ENCODE assay signal across 23 mouse cellular contexts in genomic region chr8:87230096-87230495, GRCm38 (mm10).
A peak's percentile ranks its signal among the peaks of the same experiment; 100 is the strongest.
DNase-seq lines count a peak whose midpoint lies in the region; ATAC-seq lines count a peak whose summit lies in the region.
"Had no signal": no experiment of that assay in that cellular context is flagged by ENCODE, and none has a peak within 500 bp of the region (broad histone marks: within the 10 kb centered on the region; RNA-seq: fewer than 3 reads in every experiment).

No protein-coding gene starts in this region.

- peaks cover 53% of the 10 kb centered on the region for H3K27me3 ChIP-seq in hindbrain, embryonic 10.5 days (ENCODE audit: insufficient read depth, poor library complexity, severe bottlenecking)
- no peaks in the 10 kb centered on the region for H3K27me3 ChIP-seq in hindbrain, embryonic 16.5 days (replicated peaks; ENCODE audit: control insufficient read depth, insufficient read depth, low read length)
- H3K27me3 ChIP-seq in midbrain, embryonic 12.5 days, result peaks cover 36% of the 10 kb centered on the region
- no peaks in the 10 kb centered on the region for H3K27me3 ChIP-seq in midbrain, embryonic 15.5 days (replicated peaks)
- H3K27me3 ChIP-seq: forebrain, embryonic 13.5 days had no signal

- no peaks in the 10 kb centered on the region for H3K9me3 ChIP-seq in hindbrain, embryonic 10.5 days
- no peaks in the 10 kb centered on the region for H3K9me3 ChIP-seq in hindbrain, embryonic 16.5 days (ENCODE audit: control insufficient read depth, low read length)
- no peaks in the 10 kb centered on the region for H3K9me3 ChIP-seq in midbrain, embryonic 12.5 days
- no peaks in the 10 kb centered on the region for H3K9me3 ChIP-seq in midbrain, embryonic 15.5 days
- H3K9me3 ChIP-seq: forebrain, embryonic 10.5 days; forebrain, embryonic 13.5 days; heart, embryonic 10.5 days; heart, embryonic 13.5 days; hindbrain, embryonic 12.5 days had no signal

- peak; percentile 75 for DNase-seq in cerebellum, adult 9-10 months
- no peak for DNase-seq in cerebellum, postnatal 36 days
- no peak for DNase-seq in hindbrain, embryonic 10.5 days (ENCODE audit: low spot score)
- no peak for DNase-seq in spleen, postnatal 10 days (ENCODE audit: low spot score in 2 of 2)
- DNase-seq: adrenal gland, adult 2 months; adrenal gland, postnatal 14 days; gastrocnemius, postnatal 10 days; gastrocnemius, postnatal 36 days; heart, adult 2 months; heart, postnatal 14 days; heart, postnatal 4 days; kidney, adult 2 months had no signal

- H3K36me3 ChIP-seq in hindbrain, embryonic 10.5 days, result no peaks in the 10 kb centered on the region
- no peaks in the 10 kb centered on the region for H3K36me3 ChIP-seq in hindbrain, embryonic 16.5 days (ENCODE audit: control insufficient read depth, insufficient read depth, low read length)
- H3K36me3 ChIP-seq in midbrain, embryonic 12.5 days, result no peaks in the 10 kb centered on the region
- no peaks in the 10 kb centered on the region for H3K36me3 ChIP-seq in midbrain, embryonic 15.5 days (replicated peaks)
- H3K36me3 ChIP-seq: forebrain, embryonic 10.5 days; heart, embryonic 10.5 days; heart, embryonic 13.5 days; hindbrain, embryonic 12.5 days had no signal

- ATAC-seq in hindbrain, embryonic 16.5 days, result no peak
- no peak for ATAC-seq in midbrain, embryonic 12.5 days (ENCODE audit: low FRiP score, low read depth)
- no peak for ATAC-seq in midbrain, embryonic 15.5 days (replicated peaks)
- ATAC-seq: CD4-positive, CD25-positive, alpha-beta regulatory T cell, adult 4 months; forebrain, embryonic 13.5 days; forebrain, embryonic 16.5 days; intestine, postnatal 0 days had no signal

- H3K9ac ChIP-seq in hindbrain, embryonic 16.5 days (ENCODE audit: low read depth, low read length), result no peak overlapping the region
- no peak overlapping the region for H3K9ac ChIP-seq in midbrain, embryonic 12.5 days (replicated peaks)
- H3K9ac ChIP-seq in midbrain, embryonic 15.5 days, result no peak overlapping the region
- H3K9ac ChIP-seq: forebrain, embryonic 13.5 days; heart, embryonic 13.5 days; hindbrain, embryonic 12.5 days had no signal

- no peak overlapping the region for H3K4me2 ChIP-seq in hindbrain, embryonic 16.5 days (ENCODE audit: low read length)
- H3K4me2 ChIP-seq in midbrain, embryonic 12.5 days (replicated peaks), result no peak overlapping the region
- no peak overlapping the region for H3K4me2 ChIP-seq in midbrain, embryonic 15.5 days
- H3K4me2 ChIP-seq: forebrain, embryonic 13.5 days; heart, embryonic 13.5 days; hindbrain, embryonic 12.5 days had no signal

- H3K4me1 ChIP-seq in hindbrain, embryonic 10.5 days (replicated peaks), result peaks cover 53% of the 10 kb centered on the region
- peaks cover 27% of the 10 kb centered on the region for H3K4me1 ChIP-seq in hindbrain, embryonic 16.5 days (ENCODE audit: control insufficient read depth, insufficient read depth, low read depth, low read length)
- H3K4me1 ChIP-seq in midbrain, embryonic 12.5 days, result peaks cover 41% of the 10 kb centered on the region
- peaks cover 41% of the 10 kb centered on the region for H3K4me1 ChIP-seq in midbrain, embryonic 15.5 days

- WGBS in hindbrain, embryonic 10.5 days, result 93% methylated on average over 4 of the region's 4 CpGs
- 75% methylated on average over 4 of the region's 4 CpGs for WGBS in hindbrain, embryonic 16.5 days
- 90% methylated on average over 4 of the region's 4 CpGs for WGBS in midbrain, embryonic 12.5 days
- 90% methylated on average over 4 of the region's 4 CpGs for WGBS in midbrain, embryonic 15.5 days

- peak overlapping the region; percentile 73 for H3K27ac ChIP-seq in hindbrain, embryonic 10.5 days
- no peak overlapping the region for H3K27ac ChIP-seq in hindbrain, embryonic 16.5 days (ENCODE audit: low read depth, low read length)
- H3K27ac ChIP-seq in midbrain, embryonic 12.5 days (replicated peaks), result 0 out of 2 replicates have a peak overlapping the region, but pooled peaks have one; percentile 10
- H3K27ac ChIP-seq in midbrain, embryonic 15.5 days, result no peak overlapping the region
- H3K27ac ChIP-seq: forebrain, embryonic 10.5 days; forebrain, embryonic 13.5 days; heart, adult 2 months; heart, embryonic 10.5 days; heart, embryonic 13.5 days; hindbrain, embryonic 12.5 days had no signal

- H3K4me3 ChIP-seq in hindbrain, embryonic 10.5 days, result no peak overlapping the region
- no peak overlapping the region for H3K4me3 ChIP-seq in hindbrain, embryonic 16.5 days (ENCODE audit: low read length)
- no peak overlapping the region for H3K4me3 ChIP-seq in midbrain, embryonic 12.5 days
- no peak overlapping the region for H3K4me3 ChIP-seq in midbrain, embryonic 15.5 days
- H3K4me3 ChIP-seq: forebrain, embryonic 10.5 days; forebrain, embryonic 13.5 days; heart, adult 2 months; heart, embryonic 10.5 days; heart, embryonic 13.5 days; hindbrain, embryonic 12.5 days had no signal

Comparison
In these comparisons a context has a peak if more than half of its experiments do, and no peak if none do; other contexts are left out.
1. H3K27ac ChIP-seq: peak in hindbrain, embryonic 10.5 days (single experiment) and midbrain, embryonic 12.5 days (single experiment); none in hindbrain, embryonic 16.5 days (single experiment) and midbrain, embryonic 15.5 days (single experiment).